Mouse (Mus musculus) cerebellum, adult 2 months (tissue): ENCODE measurements around the gene Draxin.

ENCODE experiments used
- CTCF ChIP-seq: fragments of 200-500 bp; IDR thresholded peaks from 2 replicates; pipeline ENCODE4 v1.5.1; 2011; ENCODE audit warnings: low read depth, mild to moderate bottlenecking, control low read depth, low read length, moderate library complexity, borderline replicate concordance; ENCODE audit not compliant: insufficient read depth
- POLR2A ChIP-seq: fragments of 200-500 bp; IDR thresholded peaks from 2 replicates; pipeline ENCODE4 v1.6.1; 2011; ENCODE audit warnings: low read length, control low read depth, borderline replicate concordance; ENCODE audit not compliant: insufficient read depth

DNA sequence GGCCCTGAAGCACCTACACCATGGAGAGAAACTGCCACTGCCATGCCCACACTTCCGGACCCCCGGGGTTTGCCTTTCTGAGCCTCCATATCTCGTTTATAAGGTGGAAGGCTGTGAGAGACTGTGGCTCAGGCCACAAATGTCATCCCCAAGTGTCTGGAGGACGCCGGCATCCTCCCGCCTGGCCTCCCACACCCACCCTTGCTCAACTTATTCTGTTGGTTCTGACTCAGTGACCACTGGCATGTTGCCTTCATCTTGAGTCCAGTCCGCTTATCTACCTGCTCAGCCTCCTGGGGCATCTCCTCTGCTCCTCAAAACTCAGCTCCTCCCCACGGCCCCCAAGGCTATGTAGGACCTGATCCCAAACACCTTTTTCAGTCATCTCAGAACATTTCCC is 63.2 kb downstream of the Draxin start:
- no peak for TF ChIP-seq CTCF
- no peak for TF ChIP-seq POLR2A
